Mouse (Mus musculus): ENCODE results near the gene Grik4. TPM values are rescaled to one million over a fixed set of nuclear protein-coding genes. Genes with fewer than 3 reads are reported as not detected.

Gene Grik4
- polyA plus RNA-seq, 1 experiment: 0.35 TPM

GRCm38 (mm10) chr9:42757012-42757640 lies 187.2 kb downstream of the Grik4 start:
- 34% methylated on average over 3 of the region's 3 CpGs for WGBS
- TF ChIP-seq CTCF (IDR thresholded peaks at IDR 0.05; ENCODE audit: extremely low read depth, insufficient read length, insufficient replicate concordance, low read depth, low read length) (no peak), POLR2A (IDR thresholded peaks at IDR 0.05; ENCODE audit: low read depth, low read length) (no peak)
- H3K27ac ChIP-seq (ENCODE audit: insufficient read depth, low read depth, low read length): no peak overlapping the region

GRCm38 (mm10) chr9:42754699-42755098 lies 189.6 kb downstream of the Grik4 start:
- H3K27me3 ChIP-seq (ENCODE audit: control insufficient read depth, insufficient read depth, low read length): no peaks in the 10 kb centered on the region
- H3K27ac ChIP-seq (ENCODE audit: insufficient read depth, low read depth, low read length): no peak overlapping the region
- peaks cover 2% of the 10 kb centered on the region; the same call in 1 of the 2 replicates for H3K4me1 ChIP-seq (ENCODE audit: control insufficient read depth, insufficient read depth, insufficient read length, low read length)
- no peaks in the 10 kb centered on the region for H3K36me3 ChIP-seq (ENCODE audit: control insufficient read depth, insufficient read depth, low read length)
- 52% methylated on average over 8 of the region's 8 CpGs for WGBS
- no peak overlapping the region for H3K4me3 ChIP-seq (ENCODE audit: low read depth, low read length)
- TF ChIP-seq CTCF (IDR thresholded peaks at IDR 0.05; ENCODE audit: extremely low read depth, insufficient read length, insufficient replicate concordance, low read depth, low read length) (no peak), POLR2A (IDR thresholded peaks at IDR 0.05; ENCODE audit: low read depth, low read length) (no peak)

More at GRCm38 (mm10) chr9:42757012-42757640, 187.2 kb downstream of the Grik4 start:
- Histone ChIP-seq H3K36me3 (ENCODE audit: control insufficient read depth, insufficient read depth, low read length) (no peaks in the 10 kb centered on the region), H3K4me1 (ENCODE audit: control insufficient read depth, insufficient read depth, insufficient read length, low read length) (peaks cover 2% of the 10 kb centered on the region; the same call in 1 of the 2 replicates), H3K4me3 (ENCODE audit: low read depth, low read length) (no peak overlapping the region), H3K27me3 (ENCODE audit: control insufficient read depth, insufficient read depth, low read length) (no peaks in the 10 kb centered on the region)

- TF ChIP-seq POLR2A (IDR thresholded peaks at IDR 0.05; ENCODE audit: low read depth, low read length): no peak
- TF ChIP-seq CTCF (IDR thresholded peaks at IDR 0.05; ENCODE audit: extremely low read depth, insufficient read length, insufficient replicate concordance, low read depth, low read length): no peak
- WGBS: 22% methylated on average over 2 of the region's 2 CpGs
- H3K27me3 ChIP-seq (ENCODE audit: control insufficient read depth, insufficient read depth, low read length): no peaks in the 10 kb centered on the region
- H3K4me1 ChIP-seq (ENCODE audit: control insufficient read depth, insufficient read depth, insufficient read length, low read length): peaks cover 2% of the 10 kb centered on the region; the same call in 1 of the 2 replicates
- H3K27ac ChIP-seq (ENCODE audit: insufficient read depth, low read depth, low read length): no peak overlapping the region
- H3K4me3 ChIP-seq (ENCODE audit: low read depth, low read length): no peak overlapping the region
- H3K36me3 ChIP-seq (ENCODE audit: control insufficient read depth, insufficient read depth, low read length): no peaks in the 10 kb centered on the region
Observed at GRCm38 (mm10) chr9:42751160-42751559, 193.1 kb downstream of the Grik4 start.

GRCm38 (mm10) chr9:42750176-42750575 lies 194.1 kb downstream of the Grik4 start:
- no peaks in the 10 kb centered on the region for H3K27me3 ChIP-seq (ENCODE audit: control insufficient read depth, insufficient read depth, low read length)
- WGBS: 64% methylated on average over 3 of the region's 3 CpGs
- no peak overlapping the region for H3K4me3 ChIP-seq (ENCODE audit: low read depth, low read length)

GRCm38 (mm10) chr9:42745982-42746381 lies 198.3 kb downstream of the Grik4 start:
- TF ChIP-seq CTCF (IDR thresholded peaks at IDR 0.05; ENCODE audit: extremely low read depth, insufficient read length, insufficient replicate concordance, low read depth, low read length) (no peak), POLR2A (IDR thresholded peaks at IDR 0.05; ENCODE audit: low read depth, low read length) (no peak)
- Histone ChIP-seq H3K27me3 (ENCODE audit: control insufficient read depth, insufficient read depth, low read length) (no peaks in the 10 kb centered on the region), H3K36me3 (ENCODE audit: control insufficient read depth, insufficient read depth, low read length) (no peaks in the 10 kb centered on the region), H3K4me3 (ENCODE audit: low read depth, low read length) (no peak overlapping the region), H3K27ac (ENCODE audit: insufficient read depth, low read depth, low read length) (no peak overlapping the region), H3K4me1 (ENCODE audit: control insufficient read depth, insufficient read depth, insufficient read length, low read length) (no peaks in the 10 kb centered on the region)
- WGBS: 55% methylated on average over 8 of the region's 8 CpGs

More at GRCm38 (mm10) chr9:42750176-42750575, 194.1 kb downstream of the Grik4 start:
- Histone ChIP-seq H3K27ac (ENCODE audit: insufficient read depth, low read depth, low read length) (no peak overlapping the region), H3K4me1 (ENCODE audit: control insufficient read depth, insufficient read depth, insufficient read length, low read length) (no peaks in the 10 kb centered on the region), H3K36me3 (ENCODE audit: control insufficient read depth, insufficient read depth, low read length) (no peaks in the 10 kb centered on the region)
- TF ChIP-seq POLR2A (IDR thresholded peaks at IDR 0.05; ENCODE audit: low read depth, low read length) (no peak), CTCF (IDR thresholded peaks at IDR 0.05; ENCODE audit: extremely low read depth, insufficient read length, insufficient replicate concordance, low read depth, low read length) (no peak)

- Histone ChIP-seq H3K27me3 (ENCODE audit: control insufficient read depth, insufficient read depth, low read length) (no peaks in the 10 kb centered on the region), H3K27ac (ENCODE audit: insufficient read depth, low read depth, low read length) (no peak overlapping the region), H3K36me3 (ENCODE audit: control insufficient read depth, insufficient read depth, low read length) (no peaks in the 10 kb centered on the region), H3K4me1 (ENCODE audit: control insufficient read depth, insufficient read depth, insufficient read length, low read length) (no peaks in the 10 kb centered on the region), H3K4me3 (ENCODE audit: low read depth, low read length) (no peak overlapping the region)
- TF ChIP-seq CTCF (IDR thresholded peaks at IDR 0.05; ENCODE audit: extremely low read depth, insufficient read length, insufficient replicate concordance, low read depth, low read length): no peak
- TF ChIP-seq POLR2A (IDR thresholded peaks at IDR 0.05; ENCODE audit: low read depth, low read length): no peak
- WGBS: 36% methylated on average over 5 of the region's 5 CpGs
Observed at GRCm38 (mm10) chr9:42742385-42742784, 201.9 kb downstream of the Grik4 start.

- no peaks in the 10 kb centered on the region for H3K4me1 ChIP-seq (ENCODE audit: control insufficient read depth, insufficient read depth, insufficient read length, low read length)
- H3K4me3 ChIP-seq (ENCODE audit: low read depth, low read length): no peak overlapping the region
Observed at GRCm38 (mm10) chr9:42736697-42737335, 207.5 kb downstream of the Grik4 start.

More at GRCm38 (mm10) chr9:42736697-42737335, 207.5 kb downstream of the Grik4 start:
- WGBS: 76% methylated on average over 7 of the region's 7 CpGs
- no peaks in the 10 kb centered on the region for H3K27me3 ChIP-seq (ENCODE audit: control insufficient read depth, insufficient read depth, low read length)
- H3K27ac ChIP-seq (ENCODE audit: insufficient read depth, low read depth, low read length): no peak overlapping the region
- no peaks in the 10 kb centered on the region for H3K36me3 ChIP-seq (ENCODE audit: control insufficient read depth, insufficient read depth, low read length)
- no peak for TF ChIP-seq POLR2A (IDR thresholded peaks at IDR 0.05; ENCODE audit: low read depth, low read length)
- TF ChIP-seq CTCF (IDR thresholded peaks at IDR 0.05; ENCODE audit: extremely low read depth, insufficient read length, insufficient replicate concordance, low read depth, low read length): no peak
